Mouse (Mus musculus): Measurements from ENCODE around the gene Hrg. TPM values are rescaled to one million over a fixed set of nuclear protein-coding genes. Genes with fewer than 3 reads are reported as not detected.

The Hrg gene
- not detected in 2 replicates for polyA plus RNA-seq (2016; fragmentation: Nextera tagmentation; extraction: Ambion mirVana)

- 94% methylated on average over 6 of the region's 6 CpGs for WGBS
- no peak for DNase-seq (ENCODE audit: low spot score)
- Histone ChIP-seq H3K36me3 (no peaks in the 10 kb centered on the region), H3K9me3 (replicated peaks) (no peaks in the 10 kb centered on the region), H3K27me3 (ENCODE audit: low read depth, poor library complexity, severe bottlenecking) (no peaks in the 10 kb centered on the region), H3K4me3 (no peak within 1 kb of the TSS), H3K27ac (no peak within 1 kb of the TSS), H3K4me1 (0 out of 2 replicates have a peak, but pooled peaks cover 5% of the 10 kb centered on the region)
These were observed at the start of gene Hrg for GRCm38 (mm10) chr16:22950840-22951395. Gene Hrg (plus strand): TSS chr16:22951072.

GRCm38 (mm10) chr16:22901326-22901725 is 49.5 kb upstream of the Hrg start:
- H3K27me3 ChIP-seq (ENCODE audit: low read depth, poor library complexity, severe bottlenecking) = no peaks in the 10 kb centered on the region
- H3K27ac ChIP-seq = no peak overlapping the region
- no peak overlapping the region for H3K4me3 ChIP-seq
- no peaks in the 10 kb centered on the region for H3K36me3 ChIP-seq
- H3K4me1 ChIP-seq = 0 out of 2 replicates have a peak, but pooled peaks cover 3% of the 10 kb centered on the region
- 81% methylated on average over 3 of the region's 3 CpGs for WGBS
- H3K9me3 ChIP-seq (replicated peaks) = no peaks in the 10 kb centered on the region
- DNase-seq (ENCODE audit: low spot score) = no peak

GRCm38 (mm10) chr16:22909290-22909689 is 41.6 kb upstream of the Hrg start:
- no peak overlapping the region for H3K27ac ChIP-seq
- WGBS = 93% methylated on average over 6 of the region's 6 CpGs
- H3K4me1 ChIP-seq = no peaks in the 10 kb centered on the region
- H3K27me3 ChIP-seq (ENCODE audit: low read depth, poor library complexity, severe bottlenecking) = no peaks in the 10 kb centered on the region
- DNase-seq (ENCODE audit: low spot score) = no peak
- no peak overlapping the region for H3K4me3 ChIP-seq
- H3K9me3 ChIP-seq (replicated peaks) = no peaks in the 10 kb centered on the region
- no peaks in the 10 kb centered on the region for H3K36me3 ChIP-seq

- Histone ChIP-seq H3K4me1 (no peaks in the 10 kb centered on the region), H3K27ac (no peak overlapping the region), H3K36me3 (no peaks in the 10 kb centered on the region), H3K9me3 (replicated peaks) (no peaks in the 10 kb centered on the region), H3K27me3 (ENCODE audit: low read depth, poor library complexity, severe bottlenecking) (no peaks in the 10 kb centered on the region), H3K4me3 (no peak overlapping the region)
- DNase-seq (ENCODE audit: low spot score) = no peak
- 86% methylated on average over 3 of the region's 3 CpGs for WGBS
These were observed 38.9 kb upstream of the Hrg start for GRCm38 (mm10) chr16:22911986-22912385.

- 83% methylated on average over 6 of the region's 6 CpGs for WGBS
- no peaks in the 10 kb centered on the region for H3K27me3 ChIP-seq (ENCODE audit: low read depth, poor library complexity, severe bottlenecking)
- H3K9me3 ChIP-seq (replicated peaks) = no peaks in the 10 kb centered on the region
- no peak overlapping the region for H3K27ac ChIP-seq
- no peaks in the 10 kb centered on the region for H3K36me3 ChIP-seq
- H3K4me1 ChIP-seq = 0 out of 2 replicates have a peak, but pooled peaks cover 1% of the 10 kb centered on the region
- no peak for DNase-seq (ENCODE audit: low spot score)
- no peak overlapping the region for H3K4me3 ChIP-seq
These were observed 38.0 kb upstream of the Hrg start for GRCm38 (mm10) chr16:22912886-22913285.

GRCm38 (mm10) chr16:22914276-22914675 is 36.6 kb upstream of the Hrg start:
- no peak for DNase-seq (ENCODE audit: low spot score)

GRCm38 (mm10) chr16:22918034-22918433 is 32.8 kb upstream of the Hrg start, which contains the start of gene Fetub:
Gene Fetub (plus strand): TSS chr16:22918334.
- Histone ChIP-seq H3K36me3 (no peaks in the 10 kb centered on the region), H3K4me1 (peaks cover 18% of the 10 kb centered on the region), H3K4me3 (no peak within 1 kb of the TSS), H3K27me3 (ENCODE audit: low read depth, poor library complexity, severe bottlenecking) (no peaks in the 10 kb centered on the region), H3K27ac (no peak within 1 kb of the TSS), H3K9me3 (replicated peaks) (no peaks in the 10 kb centered on the region)
- 91% methylated on average over 5 of the region's 5 CpGs for WGBS
- no peak for DNase-seq (ENCODE audit: low spot score)

More at GRCm38 (mm10) chr16:22914276-22914675, 36.6 kb upstream of the Hrg start:
- no peak overlapping the region for H3K4me3 ChIP-seq
- no peak overlapping the region for H3K27ac ChIP-seq
- no peaks in the 10 kb centered on the region for H3K9me3 ChIP-seq (replicated peaks)
- peaks cover 12% of the 10 kb centered on the region for H3K4me1 ChIP-seq
- H3K36me3 ChIP-seq = no peaks in the 10 kb centered on the region
- H3K27me3 ChIP-seq (ENCODE audit: low read depth, poor library complexity, severe bottlenecking) = no peaks in the 10 kb centered on the region

GRCm38 (mm10) chr16:22918664-22919312 is 32.1 kb upstream of the Hrg start:
- no peaks in the 10 kb centered on the region for H3K36me3 ChIP-seq
- DNase-seq (ENCODE audit: low spot score) = peak; percentile 34
- H3K27me3 ChIP-seq (ENCODE audit: low read depth, poor library complexity, severe bottlenecking) = no peaks in the 10 kb centered on the region
- H3K9me3 ChIP-seq (replicated peaks) = no peaks in the 10 kb centered on the region
- H3K4me3 ChIP-seq = no peak overlapping the region
- H3K27ac ChIP-seq = no peak overlapping the region
- peaks cover 18% of the 10 kb centered on the region for H3K4me1 ChIP-seq
- 69% methylated on average over 15 of the region's 15 CpGs for WGBS

GRCm38 (mm10) chr16:22919971-22920854 is 30.7 kb upstream of the Hrg start:
- peak; percentile 40 for DNase-seq (ENCODE audit: low spot score)
- H3K36me3 ChIP-seq = no peaks in the 10 kb centered on the region
- 60% methylated on average over 18 of the region's 18 CpGs for WGBS
- peaks cover 18% of the 10 kb centered on the region for H3K4me1 ChIP-seq
- no peaks in the 10 kb centered on the region for H3K9me3 ChIP-seq (replicated peaks)
- no peaks in the 10 kb centered on the region for H3K27me3 ChIP-seq (ENCODE audit: low read depth, poor library complexity, severe bottlenecking)
- no peak overlapping the region for H3K4me3 ChIP-seq
- no peak overlapping the region for H3K27ac ChIP-seq

- H3K9me3 ChIP-seq (replicated peaks) = no peaks in the 10 kb centered on the region
- no peaks in the 10 kb centered on the region for H3K27me3 ChIP-seq (ENCODE audit: low read depth, poor library complexity, severe bottlenecking)
- H3K4me3 ChIP-seq = no peak overlapping the region
- DNase-seq (ENCODE audit: low spot score) = no peak
- 94% methylated on average over 5 of the region's 5 CpGs for WGBS
- H3K36me3 ChIP-seq = no peaks in the 10 kb centered on the region
- H3K27ac ChIP-seq = no peak overlapping the region
- peaks cover 18% of the 10 kb centered on the region for H3K4me1 ChIP-seq
These were observed 29.1 kb upstream of the Hrg start for GRCm38 (mm10) chr16:22921761-22922160.

- Histone ChIP-seq H3K9me3 (replicated peaks) (no peaks in the 10 kb centered on the region), H3K4me3 (no peak overlapping the region), H3K27me3 (ENCODE audit: low read depth, poor library complexity, severe bottlenecking) (no peaks in the 10 kb centered on the region), H3K27ac (no peak overlapping the region), H3K4me1 (peaks cover 18% of the 10 kb centered on the region), H3K36me3 (no peaks in the 10 kb centered on the region)
- DNase-seq (ENCODE audit: low spot score) = no peak
- WGBS = 93% methylated on average over 4 of the region's 4 CpGs
These were observed 28.4 kb upstream of the Hrg start for GRCm38 (mm10) chr16:22922433-22922832.

GRCm38 (mm10) chr16:22929575-22929974 is 21.3 kb upstream of the Hrg start:
- no peak overlapping the region for H3K4me3 ChIP-seq
- no peaks in the 10 kb centered on the region for H3K27me3 ChIP-seq (ENCODE audit: low read depth, poor library complexity, severe bottlenecking)
- 82% methylated on average over 6 of the region's 6 CpGs for WGBS
- no peaks in the 10 kb centered on the region for H3K4me1 ChIP-seq
- H3K36me3 ChIP-seq = no peaks in the 10 kb centered on the region
- no peak overlapping the region for H3K27ac ChIP-seq
- no peaks in the 10 kb centered on the region for H3K9me3 ChIP-seq (replicated peaks)
- DNase-seq (ENCODE audit: low spot score) = no peak
